30 mouse cellular contexts compared by ENCODE assay signal in genomic region chr10:21404822-21405221, GRCm38 (mm10). TPM values are rescaled to one million over a fixed set of nuclear protein-coding genes. Genes with fewer than 3 reads are reported as not detected.
"Had no signal": no experiment of that assay in that cellular context is flagged by ENCODE, and none has a peak within 500 bp of the region (broad histone marks: within the 10 kb centered on the region; RNA-seq: fewer than 3 reads in every experiment).

No protein-coding gene starts in this region.

- H3K9me3 ChIP-seq: heart, embryonic 13.5 days; heart, embryonic 15.5 days; hindbrain, embryonic 13.5 days; hindbrain, embryonic 15.5 days; limb, embryonic 13.5 days; limb, embryonic 15.5 days; liver, embryonic 12.5 days had no signal

- H3K27ac ChIP-seq: heart, adult 2 months; heart, embryonic 13.5 days; heart, embryonic 15.5 days; hindbrain, embryonic 13.5 days; hindbrain, embryonic 15.5 days; hindbrain, postnatal 0 days; limb, embryonic 13.5 days; limb, embryonic 15.5 days; liver, embryonic 12.5 days; liver, embryonic 14.5 days had no signal

- DNase-seq: gastrocnemius, postnatal 14 days; gastrocnemius, postnatal 36 days; heart, adult 2 months; heart, postnatal 14 days; heart, postnatal 36 days; kidney, adult 11 months; kidney, adult 9 months; kidney, postnatal 14 days; layer of hippocampus, adult 9-11 months; layer of hippocampus, postnatal 36 days; left cerebral cortex, postnatal 4 days had no signal

- H3K4me1 ChIP-seq: limb, embryonic 13.5 days; limb, embryonic 15.5 days had no signal

- H3K4me3 ChIP-seq: heart, adult 2 months; heart, embryonic 13.5 days; heart, embryonic 15.5 days; hindbrain, embryonic 13.5 days; hindbrain, embryonic 15.5 days; limb, embryonic 13.5 days; limb, embryonic 15.5 days; liver, embryonic 12.5 days had no signal

- H3K27me3 ChIP-seq: heart, embryonic 13.5 days; heart, embryonic 15.5 days; hindbrain, embryonic 13.5 days; hindbrain, embryonic 15.5 days; limb, embryonic 13.5 days; limb, embryonic 15.5 days had no signal

- H3K4me2 ChIP-seq: heart, embryonic 11.5 days; heart, embryonic 13.5 days; heart, embryonic 15.5 days; hindbrain, embryonic 13.5 days; hindbrain, embryonic 15.5 days; limb, embryonic 13.5 days; limb, embryonic 15.5 days; liver, embryonic 12.5 days had no signal

- H3K9ac ChIP-seq: heart, embryonic 13.5 days; heart, embryonic 15.5 days; hindbrain, embryonic 13.5 days; hindbrain, embryonic 15.5 days; limb, embryonic 13.5 days; limb, embryonic 15.5 days; liver, embryonic 12.5 days; liver, embryonic 14.5 days had no signal

- ATAC-seq: hindbrain, postnatal 0 days; intestine, embryonic 16.5 days; liver, embryonic 12.5 days had no signal

- H3K36me3 ChIP-seq: heart, embryonic 13.5 days; heart, embryonic 15.5 days; hindbrain, embryonic 13.5 days; hindbrain, embryonic 15.5 days; limb, embryonic 13.5 days; limb, embryonic 15.5 days; liver, embryonic 12.5 days had no signal

RNA-seq across cellular contexts. Expression of gene Aldh8a1, which starts 27.7 kb away (rescaled TPM):
- total RNA-seq: gastrocnemius, adult 18-20 months; gastrocnemius, postnatal 14 days; gastrocnemius, postnatal 36 days; heart, adult 2 months; heart, postnatal 14 days; heart, postnatal 36 days; hematopoietic stem cell, adult 5-6 weeks; hindbrain, postnatal 0 days; layer of hippocampus, postnatal 14 days; left cerebral cortex, postnatal 10 days; left cerebral cortex, postnatal 4 days had no signal
- polyA plus RNA-seq: heart, adult 2 months; heart, embryonic 13.5 days; heart, embryonic 15.5 days; heart, postnatal 0 days; hindbrain, embryonic 13.5 days; hindbrain, embryonic 15.5 days; hindbrain, postnatal 0 days; intestine, embryonic 14.5 days; large intestine, adult 2 months; limb, embryonic 11.5 days; limb, embryonic 15.5 days had no signal
